Mouse (Mus musculus) liver, postnatal 0 days (tissue): Measurements from ENCODE around the gene Hnrnpab.

Source experiments
- CTCF ChIP-seq: sonication (generic); IDR thresholded peaks from 2 replicates; pipeline ENCODE4 v1.5.1; 2016; ENCODE audit warnings: antibody characterized with exemption, low read depth
- EP300 ChIP-seq: IDR thresholded peaks from 2 replicates; pipeline ENCODE4 v1.6.1; 2016; ENCODE audit warnings: antibody characterized with exemption, low read depth, mild to moderate bottlenecking

DNA sequence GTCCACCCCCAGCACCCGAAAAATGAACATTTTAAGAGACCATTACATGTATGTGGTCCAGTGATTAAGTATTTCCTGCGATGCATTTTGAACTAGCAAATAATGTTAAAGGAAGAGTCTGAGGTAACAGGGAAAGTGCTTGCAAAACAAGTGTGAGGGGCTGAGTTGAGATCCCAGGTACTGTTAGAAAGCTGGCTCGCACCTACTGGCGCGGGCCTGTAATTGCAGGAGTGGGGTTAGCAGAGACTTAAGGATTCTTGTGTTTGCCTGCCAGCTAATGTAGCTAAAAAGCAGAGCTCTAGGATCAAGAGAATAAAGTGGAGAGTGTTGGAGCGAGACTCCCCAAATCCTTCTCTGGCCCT is 29.7 kb upstream of the Hnrnpab start:
- TF ChIP-seq EP300, result no peak
- TF ChIP-seq CTCF, result peak; percentile 82
